Mouse (Mus musculus) right cerebral cortex, adult 18-20 months (tissue): Measurements from ENCODE around the gene Hcrt.

Experiments used
- DNase-seq: peaks from one replicate; pipeline ENCODE4 v3.0.0; 2022; ENCODE audit warnings: mixed read lengths

Gene Hcrt

DNA sequence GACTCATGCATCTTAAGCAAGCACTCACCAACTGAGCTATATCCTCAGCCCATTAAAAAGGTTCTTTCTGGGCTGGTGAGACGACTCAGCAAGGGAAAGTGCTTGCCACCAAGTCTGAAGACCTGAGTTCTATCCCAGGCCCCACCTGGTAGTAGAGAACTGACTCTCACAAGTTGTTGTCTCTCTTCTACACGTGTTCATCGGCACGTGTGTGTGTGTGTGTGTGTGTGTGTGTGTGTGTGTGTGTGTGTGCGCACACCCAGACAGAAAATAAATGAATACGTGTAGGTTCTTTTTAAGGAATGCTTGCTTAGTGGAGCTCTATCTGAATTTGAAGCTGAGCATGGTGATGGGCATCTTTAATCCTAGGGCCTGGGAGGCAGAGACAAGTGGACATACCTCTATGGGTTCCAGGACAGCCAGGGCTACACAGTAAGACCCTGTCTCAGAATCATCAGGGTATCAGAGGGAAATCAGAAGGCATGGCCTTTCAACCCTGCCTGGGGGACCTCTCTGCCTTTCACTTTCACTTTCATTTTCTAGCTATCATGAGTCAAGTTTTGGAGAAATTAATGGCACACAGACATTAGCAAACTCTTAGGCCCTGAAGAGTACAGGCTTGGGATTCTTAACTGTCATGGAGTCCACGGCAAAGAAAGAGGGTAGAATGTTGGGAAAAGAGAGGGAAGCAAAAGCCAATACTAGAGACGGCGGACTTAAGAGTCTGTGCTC lies 27.4 kb downstream of the Hcrt start:
- DNase-seq: no peak

DNA sequence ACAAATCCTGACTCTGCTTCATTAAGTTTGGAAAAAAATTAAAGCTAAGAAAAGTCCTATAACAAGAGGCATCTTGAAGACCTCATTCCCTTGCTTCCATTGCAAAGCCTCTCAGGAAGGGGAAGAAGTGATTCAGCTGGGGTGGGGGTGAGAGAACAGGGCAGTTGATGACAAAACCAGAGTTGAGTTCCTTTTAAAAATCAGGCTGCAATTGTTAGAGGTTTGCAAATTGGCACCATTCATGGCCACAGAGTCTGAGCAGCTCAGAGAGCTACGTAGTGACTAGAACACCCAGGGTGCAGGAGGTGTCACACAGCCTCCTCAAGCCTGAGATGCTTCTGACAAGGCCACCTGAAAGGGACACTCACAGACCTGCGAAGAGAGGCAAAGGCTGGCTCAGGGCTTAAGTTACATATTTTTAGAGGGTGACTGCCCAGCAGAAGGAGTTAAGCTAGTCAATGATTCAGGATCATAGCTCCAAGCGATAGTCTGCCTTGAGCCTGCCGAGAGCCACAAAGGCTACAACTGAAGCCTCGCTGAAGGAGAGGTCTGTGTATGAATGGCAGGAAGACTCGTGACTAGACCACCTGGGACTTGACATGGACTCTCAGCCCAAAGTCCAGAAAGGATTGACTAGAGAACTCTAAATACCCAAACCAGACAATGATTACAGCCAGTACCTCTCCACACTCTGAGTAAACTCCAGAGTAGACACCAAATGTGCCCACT lies 32.1 kb downstream of the Hcrt start:
- no peak for DNase-seq

DNA sequence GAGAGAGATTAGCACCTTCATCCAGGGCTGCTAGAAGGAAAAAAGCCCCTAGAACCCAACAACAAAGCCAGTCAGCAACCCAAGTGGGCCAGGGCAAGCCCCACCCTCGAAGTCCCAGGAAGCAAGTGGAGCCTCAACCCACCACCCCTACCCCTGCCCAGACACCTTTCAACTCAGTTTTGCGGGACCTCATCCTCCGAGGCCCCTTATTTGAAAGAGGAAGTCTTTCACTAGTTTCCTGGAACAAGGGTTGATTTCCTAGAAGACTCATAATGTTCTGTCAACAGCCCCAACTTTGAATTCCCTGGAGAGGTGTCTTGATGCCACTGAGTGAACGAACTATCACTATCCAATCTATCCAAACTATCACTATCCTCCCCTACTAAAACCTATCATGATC lies 32.8 kb downstream of the Hcrt start:
- DNase-seq: no peak

DNA sequence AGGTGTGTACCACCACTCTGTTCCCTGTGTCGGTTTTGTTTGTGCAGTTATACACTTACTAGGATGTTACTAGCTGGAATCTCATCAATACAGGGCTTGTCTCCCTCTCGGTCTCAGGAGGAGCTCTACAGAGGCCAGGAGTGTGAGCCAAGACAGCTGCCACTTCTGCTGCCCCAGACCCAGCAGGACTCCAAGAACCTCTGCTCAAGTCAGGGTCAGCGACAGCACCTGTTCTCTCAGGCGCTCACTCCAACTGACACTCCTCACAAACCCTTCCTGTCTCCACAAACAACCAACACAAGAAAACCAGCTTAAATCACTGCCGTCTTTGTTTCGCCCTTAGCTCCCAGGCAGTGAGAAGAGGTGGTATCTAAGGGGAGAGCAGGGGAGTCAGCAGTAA lies 34.1 kb downstream of the Hcrt start:
- no peak for DNase-seq

DNA sequence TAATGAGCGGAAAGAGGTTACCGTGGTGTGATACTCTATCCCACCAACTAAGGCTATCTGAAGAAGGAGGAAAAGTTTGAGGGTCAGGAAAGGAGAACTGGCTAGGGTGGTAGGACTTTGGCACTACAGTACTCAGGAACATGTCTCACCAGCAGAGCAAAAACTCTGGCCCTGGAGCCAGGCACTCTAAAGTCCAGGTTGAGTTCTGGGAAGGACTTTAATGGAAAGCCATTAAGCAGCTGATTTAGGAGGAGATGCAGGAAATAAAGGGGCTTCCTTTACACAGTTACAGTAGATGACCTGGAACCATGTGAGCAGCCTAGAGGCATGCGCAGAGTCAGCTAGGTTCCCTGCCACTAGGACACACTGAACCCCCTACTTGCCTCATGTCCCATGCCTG lies 35.5 kb downstream of the Hcrt start:
- DNase-seq: no peak

DNA sequence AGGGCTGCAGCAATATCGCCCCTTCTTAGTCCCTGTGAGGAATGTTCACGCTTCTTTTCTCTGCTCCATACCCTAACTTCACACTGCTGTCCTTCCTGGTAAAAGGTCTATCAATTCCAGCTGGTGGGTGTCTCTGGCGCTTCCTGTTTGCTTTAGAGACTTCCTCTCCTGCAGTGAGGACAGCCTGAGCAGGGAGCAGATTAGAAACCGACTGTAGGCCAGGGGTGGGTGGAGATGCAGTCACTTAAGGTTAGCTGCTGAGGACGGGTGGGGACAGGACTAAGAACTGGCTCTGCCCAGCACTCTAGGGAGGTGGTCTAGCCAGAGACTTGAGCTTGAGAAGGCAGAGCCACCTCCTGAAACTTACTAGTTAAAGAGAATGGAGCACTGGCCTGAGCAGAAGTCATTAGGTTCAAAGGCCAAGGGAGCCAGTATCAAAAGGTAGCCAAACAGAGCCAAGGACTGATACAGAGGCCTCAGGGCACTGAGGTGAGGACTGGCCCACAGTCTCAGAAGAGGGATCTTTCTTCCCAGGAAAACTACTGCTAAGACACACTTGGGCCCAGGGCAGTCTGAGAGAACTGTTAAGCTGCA lies 37.7 kb downstream of the Hcrt start:
- no peak for DNase-seq

DNA sequence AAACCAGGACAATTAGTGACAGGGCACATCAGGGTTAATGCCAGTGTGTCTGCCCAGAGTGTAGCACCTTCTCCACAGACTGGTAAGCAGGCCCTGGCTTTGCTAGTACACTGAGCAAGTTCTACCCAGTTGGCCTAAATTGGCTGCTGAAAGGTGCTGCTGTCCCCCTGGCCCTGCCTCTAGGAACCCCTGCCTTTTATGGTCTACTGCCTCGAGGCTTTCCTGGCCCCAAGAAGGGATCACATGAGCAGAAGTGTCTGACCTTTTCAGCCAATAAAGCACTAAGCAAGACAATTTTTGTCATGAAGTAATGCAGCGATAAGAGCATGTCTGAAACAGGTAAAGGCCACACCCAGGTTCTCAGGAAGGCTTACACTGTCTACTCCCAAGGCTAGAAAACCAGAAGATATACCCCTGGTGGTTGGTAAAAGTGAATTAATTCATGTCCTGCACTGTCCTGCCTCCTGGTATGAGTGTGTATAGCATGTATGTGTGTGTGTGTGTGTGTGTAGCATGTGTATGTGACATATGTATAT lies 40.2 kb downstream of the Hcrt start:
- no peak for DNase-seq

DNA sequence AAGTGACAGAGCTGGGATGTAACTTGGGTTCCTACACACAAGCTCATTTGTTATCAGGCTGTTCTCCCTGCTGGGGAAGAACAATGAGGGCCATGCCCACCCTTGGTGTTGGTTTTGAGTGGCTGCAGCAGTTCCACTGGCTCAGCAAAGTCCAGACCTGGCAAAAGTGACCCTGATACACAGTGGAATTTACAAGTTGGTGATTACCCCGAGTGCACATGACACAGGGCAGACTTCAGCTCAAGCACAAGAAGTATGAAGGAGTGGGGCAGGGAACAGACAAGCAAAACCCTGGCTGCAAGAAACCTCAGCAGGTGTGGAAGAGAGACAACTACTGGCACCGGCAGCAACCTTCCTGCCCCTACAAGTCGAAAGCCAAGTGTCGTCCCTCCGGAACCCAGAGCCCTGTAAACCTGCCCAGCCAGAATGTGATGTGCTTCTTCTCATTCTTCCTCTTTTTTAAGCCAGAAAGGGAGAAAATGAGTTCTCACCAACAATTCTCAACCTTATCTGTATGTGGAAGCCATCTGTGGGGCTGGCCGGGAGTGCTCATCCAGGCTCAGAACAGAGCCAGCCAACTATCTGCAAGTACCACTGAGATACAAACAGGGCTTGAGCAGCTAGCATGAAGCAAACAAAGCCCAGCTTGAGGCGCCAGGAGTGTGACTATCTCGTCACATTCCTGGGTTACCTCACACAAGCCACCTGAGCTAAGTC lies 40.8 kb downstream of the Hcrt start:
- no peak for DNase-seq

DNA sequence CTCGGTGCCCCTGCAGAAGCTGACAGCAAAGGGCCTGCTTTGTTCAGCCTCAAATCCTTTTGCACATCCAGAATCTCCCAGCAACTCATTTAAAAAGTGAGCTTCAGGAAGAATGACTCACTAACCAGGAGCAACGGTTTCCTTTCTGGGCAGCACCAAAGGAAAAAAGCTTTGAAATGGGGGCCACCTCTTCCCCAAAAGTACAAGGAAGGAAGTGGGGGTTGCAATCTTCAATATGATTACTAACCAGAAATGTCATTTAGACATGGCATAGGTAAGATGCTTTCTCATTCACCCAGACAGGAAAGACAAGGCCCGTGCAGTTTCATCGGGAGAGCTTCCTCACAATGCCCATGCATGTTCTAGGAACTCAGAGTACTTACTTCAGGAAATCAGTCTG lies 41.5 kb downstream of the Hcrt start:
- DNase-seq: no peak

DNA sequence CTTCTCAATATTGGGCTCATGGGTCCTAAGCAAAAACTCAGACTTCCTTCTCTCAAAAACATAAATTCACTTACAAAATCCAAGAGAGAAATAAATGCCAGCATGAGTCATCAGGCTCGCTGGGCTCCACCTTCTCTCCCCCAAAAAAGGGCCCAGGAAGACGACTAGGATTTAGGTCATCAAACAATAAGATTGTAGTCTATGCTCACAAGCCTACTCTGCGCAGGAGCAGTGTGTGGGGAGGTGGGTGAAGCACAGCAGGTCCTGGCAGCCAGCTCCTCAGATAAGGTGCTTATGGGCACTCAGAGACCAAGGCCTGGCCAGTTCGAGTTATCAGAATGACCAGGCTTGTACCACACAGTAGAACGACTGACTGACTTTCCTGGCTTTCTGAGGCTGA lies 42.4 kb downstream of the Hcrt start:
- DNase-seq: peak; percentile 63

DNA sequence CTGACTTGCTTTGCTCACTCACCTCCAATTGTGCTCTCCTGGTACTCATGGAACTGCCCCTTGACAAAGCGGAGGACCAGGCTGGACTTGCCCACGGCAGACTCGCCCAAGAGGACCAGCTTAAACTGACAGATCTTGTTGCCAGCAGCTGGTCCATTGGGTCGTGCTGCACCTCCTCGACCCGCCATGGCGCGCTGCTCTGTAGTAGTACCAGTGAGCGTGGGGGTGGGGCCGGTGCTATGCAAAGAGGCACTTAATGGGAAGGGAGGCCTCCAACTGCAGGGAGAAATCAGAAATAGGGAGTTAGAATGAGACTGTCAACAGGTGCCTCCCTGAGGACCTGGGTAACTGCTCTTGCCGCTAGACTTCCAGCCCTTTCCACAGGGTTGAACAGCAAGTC lies 42.8 kb downstream of the Hcrt start:
- no peak for DNase-seq

DNA sequence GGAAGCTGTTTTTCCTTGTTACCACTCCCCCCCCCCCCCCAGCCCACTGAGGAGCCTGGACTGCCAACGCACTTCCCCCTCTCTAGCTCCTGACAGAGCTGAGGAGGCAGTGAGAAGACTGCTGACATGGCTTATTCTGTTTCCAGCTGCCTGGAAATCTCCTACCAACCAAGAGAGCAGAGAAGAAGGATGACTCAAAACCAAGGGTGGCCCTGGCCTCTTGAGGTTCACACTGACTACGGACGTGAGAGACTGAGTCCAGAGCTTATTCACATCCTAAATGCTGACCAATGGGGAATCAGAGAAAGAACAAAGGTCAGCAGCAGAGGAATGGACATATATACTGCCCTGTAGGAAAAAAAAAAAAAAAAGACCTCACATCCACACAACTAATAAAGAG lies 43.4 kb downstream of the Hcrt start:
- peak; percentile 65 for DNase-seq

DNA sequence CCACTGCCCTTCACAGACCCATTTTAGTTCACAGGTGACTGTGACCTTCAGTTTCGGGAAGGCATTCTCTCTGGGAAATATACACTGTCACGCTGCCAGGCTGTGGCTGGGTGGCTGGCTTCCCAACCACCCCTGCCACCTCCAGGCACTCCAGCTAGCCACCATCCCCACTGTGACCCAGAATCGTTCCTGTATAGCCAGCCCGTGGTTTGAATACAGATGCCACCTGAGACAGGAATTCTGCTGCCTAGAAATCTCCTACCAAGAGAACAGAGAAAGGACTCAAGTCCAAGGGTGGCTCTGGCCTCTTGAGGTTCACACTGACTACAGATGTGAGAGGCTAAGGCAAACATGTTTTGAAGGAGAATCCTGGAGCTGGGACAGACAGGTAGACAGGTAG lies 43.9 kb downstream of the Hcrt start:
- no peak for DNase-seq

DNA sequence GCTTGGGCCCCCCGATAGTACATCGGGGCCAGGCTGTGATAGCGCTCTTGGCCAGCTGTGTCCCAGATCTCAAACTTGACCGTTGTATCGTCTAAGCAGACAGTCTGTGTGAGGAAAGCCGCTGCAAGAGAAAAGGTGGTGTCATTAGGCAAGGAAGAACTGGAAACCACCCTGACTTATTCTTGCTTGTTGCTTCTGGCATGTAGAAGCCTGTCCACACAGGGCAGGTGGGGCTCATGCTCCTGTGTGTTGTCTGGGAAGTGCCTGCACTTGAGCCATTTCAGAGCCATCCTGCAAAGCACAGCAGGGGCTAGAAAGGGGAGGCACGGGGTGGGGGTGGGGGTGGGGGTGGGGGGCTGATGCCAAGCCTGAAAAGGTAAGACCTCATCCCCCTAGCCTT lies 44.3 kb downstream of the Hcrt start:
- DNase-seq: no peak

DNA sequence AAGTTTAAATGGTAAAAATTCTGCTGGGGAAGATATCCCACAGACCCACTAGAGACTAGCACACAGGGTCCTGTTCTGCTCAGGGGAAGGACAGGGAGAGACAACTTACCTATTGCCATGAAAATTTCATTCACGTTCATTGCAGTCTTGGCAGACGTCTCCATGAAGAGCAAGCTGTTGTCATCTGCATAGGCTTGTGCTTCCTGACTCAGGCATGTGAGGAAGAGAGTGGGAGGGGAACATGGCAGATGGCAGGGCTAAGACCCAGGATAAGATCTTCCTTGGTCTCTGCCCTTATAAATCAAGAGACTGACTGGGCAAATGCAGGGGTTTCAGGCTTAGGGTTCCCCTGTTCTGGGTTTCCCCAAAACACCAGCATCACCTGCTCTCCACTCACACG lies 46.1 kb downstream of the Hcrt start:
- DNase-seq: peak; percentile 63

DNA sequence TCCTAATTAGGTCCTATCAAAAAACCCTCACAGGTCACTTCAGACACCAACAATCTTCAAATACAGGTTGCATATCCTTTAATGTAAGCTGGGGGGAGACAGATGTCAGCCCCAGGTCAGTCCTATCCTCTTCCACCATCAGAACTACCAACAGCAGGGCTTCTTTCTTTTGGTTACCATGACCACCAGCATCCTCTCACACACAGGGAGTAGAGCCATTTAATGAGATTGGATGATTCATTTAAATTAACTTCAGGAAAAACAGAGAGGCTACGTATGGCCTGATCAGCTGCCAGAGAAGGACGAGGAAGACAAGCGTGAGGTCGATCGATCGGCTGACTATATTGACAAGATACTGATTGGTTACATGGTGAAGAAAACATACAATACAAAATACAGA lies 47.8 kb downstream of the Hcrt start:
- DNase-seq: no peak

DNA sequence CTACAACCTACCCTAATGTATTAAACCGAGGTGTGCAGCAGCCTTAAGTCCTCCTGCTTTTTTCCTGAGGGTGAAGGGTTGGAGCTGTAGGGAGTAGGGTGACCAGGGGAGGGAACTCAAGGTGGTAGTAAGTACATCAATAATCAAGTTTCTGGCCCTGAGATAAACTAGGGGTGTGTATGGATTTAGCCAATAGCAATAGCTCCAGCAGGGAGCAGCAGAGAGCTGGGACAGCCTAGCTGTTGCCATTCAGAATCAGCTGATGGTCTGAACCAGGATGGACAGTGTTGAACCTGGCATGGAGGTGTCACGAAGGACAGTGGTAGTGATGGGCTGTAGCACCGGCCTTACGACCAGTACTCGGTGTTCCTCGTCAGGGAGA lies 48.2 kb downstream of the Hcrt start:
- peak; percentile 72 for DNase-seq

DNA sequence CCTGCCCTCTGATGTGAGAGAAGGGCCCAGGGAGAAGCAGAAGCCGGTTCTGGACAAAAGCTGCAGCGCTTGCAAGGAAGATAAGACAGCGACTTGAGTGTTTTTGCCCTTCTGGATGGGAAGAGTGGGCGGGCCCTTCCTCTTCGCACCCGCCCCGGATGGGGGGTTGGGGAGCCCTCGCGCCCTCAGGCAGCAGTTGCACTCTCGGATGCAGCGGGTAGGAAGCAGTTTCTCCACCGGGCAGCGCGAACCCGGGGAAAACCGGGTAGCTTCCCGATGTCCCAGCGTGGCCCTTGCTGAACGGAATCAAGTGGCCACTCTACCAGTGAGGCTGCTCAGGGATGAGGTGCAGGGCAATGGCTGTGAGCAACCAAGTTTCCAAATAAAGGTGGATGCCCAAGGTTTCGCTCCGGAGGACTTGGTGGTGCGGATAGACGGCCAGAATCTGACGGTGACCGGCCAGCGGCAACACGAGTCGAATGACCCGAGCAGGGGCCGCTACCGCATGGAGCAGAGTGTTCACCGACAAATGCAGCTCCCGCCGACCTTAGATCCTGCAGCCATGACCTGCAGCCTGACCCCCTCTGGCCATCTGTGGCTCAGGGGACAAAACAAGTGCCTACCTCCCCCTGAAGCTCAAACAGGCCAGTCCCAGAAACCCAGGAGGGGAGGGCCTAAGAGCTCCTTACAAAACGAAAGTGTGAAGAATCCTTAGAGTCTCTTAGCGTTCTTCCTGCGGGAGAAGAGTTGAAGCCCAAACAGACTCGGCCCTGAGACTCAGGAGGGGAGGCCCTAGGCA lies 48.8 kb downstream of the Hcrt start, which contains the start of gene Hspb9:
Gene Hspb9 (plus strand): TSS at position 116 of the 799 bp plus-strand sequence.
- DNase-seq: peak; percentile 74

DNA sequence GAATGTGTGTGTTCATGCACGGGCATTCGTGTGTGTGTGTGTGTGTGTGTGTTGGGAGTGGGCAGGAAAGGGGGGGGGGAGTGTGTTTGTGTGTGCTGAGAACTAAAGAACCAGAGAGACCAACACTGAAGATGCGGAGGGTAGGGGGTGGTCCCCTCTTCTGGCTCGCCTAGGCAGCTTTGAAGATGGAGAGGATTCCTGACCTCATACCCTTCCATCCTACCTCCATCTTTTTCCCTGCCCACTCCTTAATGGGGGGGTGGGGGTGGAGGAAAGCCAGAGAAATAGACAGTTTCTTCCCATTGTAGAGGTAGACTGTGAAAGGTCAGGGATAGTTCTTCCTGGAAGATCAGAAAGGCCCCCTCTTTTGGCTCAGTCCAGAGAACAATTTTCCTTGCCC lies 49.6 kb downstream of the Hcrt start:
- no peak for DNase-seq

DNA sequence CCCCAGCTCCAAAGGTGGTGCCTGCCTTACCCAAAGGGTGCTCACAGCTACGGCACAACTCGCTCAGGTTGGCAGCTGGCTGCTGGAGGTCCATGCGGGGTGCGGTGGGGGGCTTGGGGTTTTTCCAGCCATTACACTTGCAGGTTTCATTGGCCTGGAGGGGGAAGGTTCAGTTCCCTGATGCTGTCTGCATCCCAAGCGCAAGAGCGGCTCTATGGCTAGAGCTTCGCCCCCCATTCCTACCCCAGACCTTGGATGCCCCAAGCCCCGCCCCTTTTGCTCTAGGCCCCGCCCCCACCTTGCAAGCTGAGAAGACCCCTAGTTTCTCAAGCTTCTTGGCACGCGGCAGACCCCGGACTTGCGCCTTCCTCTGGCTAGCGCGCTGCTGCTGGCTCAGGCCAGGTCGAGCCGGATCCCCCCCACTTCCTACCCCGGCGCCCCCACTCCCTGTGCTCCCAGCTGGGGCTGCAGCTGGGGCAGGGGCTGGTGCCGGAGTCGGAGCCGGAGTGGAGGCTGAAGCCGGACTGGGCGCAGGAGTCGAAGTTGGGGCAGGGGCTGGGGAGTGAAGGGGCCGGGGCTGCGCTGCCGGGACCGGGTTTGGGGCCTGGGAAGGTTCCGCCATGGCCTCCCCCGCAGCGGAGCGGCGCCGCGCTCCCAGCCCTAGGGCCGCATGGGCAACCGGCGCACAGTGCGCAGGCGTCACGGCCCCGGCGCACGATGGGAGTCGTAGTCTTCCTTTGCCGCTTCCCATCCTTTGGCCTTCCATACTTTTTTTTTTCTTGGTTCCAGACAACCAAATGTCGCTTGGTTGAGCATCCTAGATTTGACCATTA lies 50.7 kb downstream of the Hcrt start, which contains the start of gene Kat2a:
Gene Kat2a (minus strand): TSS at position 683 of the 833 bp plus-strand sequence.
- peak; percentile 92 for DNase-seq
